Mouse (Mus musculus): ENCODE measurements around the gene Zfp277. TPM values are rescaled to one million over a fixed set of nuclear protein-coding genes. Genes with fewer than 3 reads are reported as not detected.

The Zfp277 gene
- polyA plus RNA-seq, 1 experiment from 2014 or later, result 27.9 TPM

DNA sequence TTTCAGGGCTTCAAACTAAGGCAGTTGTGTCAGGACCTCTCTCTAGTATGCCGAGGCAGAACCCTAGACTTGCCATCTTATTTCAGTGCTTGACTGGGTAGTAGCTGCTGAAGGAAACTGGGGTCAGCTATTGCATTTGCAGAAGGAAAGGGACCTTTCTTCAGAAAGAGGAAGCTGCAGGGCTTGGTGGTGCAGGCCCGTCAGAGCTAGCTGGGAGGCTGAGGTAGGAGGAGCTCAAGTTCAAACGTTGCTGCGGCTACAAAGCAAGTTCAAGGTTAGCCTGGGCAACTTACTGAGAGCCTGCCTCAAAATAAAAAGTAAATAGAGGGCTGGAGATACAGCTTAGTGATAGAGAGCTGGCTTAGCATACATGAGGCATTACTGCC, 66.2 kb downstream of the Zfp277 start:
- no peak for DNase-seq (ENCODE audit: low spot score)

DNA sequence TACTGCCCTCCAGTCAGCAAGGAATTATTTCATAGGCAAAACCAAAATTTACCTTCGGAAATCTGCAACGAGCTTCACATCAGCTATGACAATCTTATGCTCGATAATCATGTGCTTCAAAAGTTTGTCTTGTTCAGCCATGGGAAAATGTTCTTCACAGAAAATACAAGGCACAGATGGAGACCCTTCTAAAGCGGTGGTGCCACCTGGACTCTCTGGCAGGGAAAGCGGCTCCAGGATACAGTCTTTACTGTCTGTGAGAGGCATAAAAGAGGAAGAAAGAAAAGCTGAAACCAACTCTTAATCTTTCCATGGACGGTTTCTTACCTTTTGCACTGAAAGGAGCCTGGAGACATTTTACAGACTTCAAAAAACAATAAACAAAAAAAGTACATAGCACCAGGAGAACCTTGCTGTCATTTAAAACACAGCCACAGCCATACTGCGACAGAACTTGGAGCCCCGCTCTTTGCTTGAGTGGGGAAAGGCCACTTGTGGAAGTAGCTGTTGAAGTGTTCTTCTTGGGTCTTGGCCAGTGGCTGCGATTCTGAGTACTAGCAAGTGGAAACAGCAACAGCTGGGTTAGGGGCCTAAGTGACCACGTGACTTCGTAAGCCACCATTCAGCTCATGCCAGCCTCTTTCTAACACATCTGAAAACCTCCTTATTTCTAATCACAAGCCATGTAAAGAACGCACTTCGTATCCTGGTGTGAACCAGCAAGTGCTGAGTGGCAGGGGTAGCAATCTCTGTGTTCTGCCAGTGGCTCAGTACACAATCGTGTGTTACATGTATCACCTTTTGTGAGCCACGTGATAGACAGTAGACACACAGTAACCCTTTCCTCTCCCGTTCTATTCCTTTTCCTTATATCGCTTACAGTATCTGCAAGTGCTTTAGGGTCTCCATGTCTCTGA, 66.8 kb downstream of the Zfp277 start:
- no peak for DNase-seq (ENCODE audit: low spot score)

DNA sequence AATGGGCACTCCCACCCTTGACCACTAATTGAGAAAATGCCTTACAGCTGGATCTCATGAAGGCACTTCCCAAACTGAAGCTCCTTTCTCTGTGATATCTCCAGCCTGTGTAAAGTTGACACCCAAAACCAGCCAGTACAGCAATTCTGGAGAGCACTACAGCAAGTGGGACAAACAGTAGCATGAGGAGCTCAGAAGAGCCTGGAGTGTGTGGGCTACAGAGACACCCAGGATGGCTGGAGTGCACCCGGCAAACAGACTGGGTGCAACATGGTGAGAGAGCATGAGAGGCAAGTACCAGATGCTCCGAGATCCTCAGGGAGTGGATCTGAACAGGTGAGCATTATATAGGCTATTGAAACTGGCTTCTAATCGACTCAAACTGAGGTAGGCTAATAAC, 93.8 kb downstream of the Zfp277 start:
- DNase-seq (ENCODE audit: low spot score), result no peak

DNA sequence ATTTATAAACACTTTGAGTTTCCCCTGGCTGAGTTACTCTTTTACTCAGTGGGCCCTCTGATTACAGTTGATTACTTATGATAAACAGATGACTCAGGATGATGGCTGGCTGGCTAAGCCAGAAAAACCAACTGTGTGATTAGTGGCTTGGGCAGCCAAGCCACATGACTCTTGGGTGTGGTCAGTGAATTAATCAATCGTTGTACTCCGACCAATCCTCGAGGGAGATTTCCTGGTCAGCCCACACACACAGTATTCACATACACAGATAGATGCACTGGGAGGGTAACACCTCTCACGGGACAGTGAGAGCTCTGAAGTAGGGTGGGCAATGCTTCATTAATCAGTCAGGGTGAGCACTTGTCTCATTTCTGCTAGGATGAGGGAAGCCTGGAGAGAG, 97.5 kb downstream of the Zfp277 start:
- DNase-seq (ENCODE audit: low spot score), result no peak

DNA sequence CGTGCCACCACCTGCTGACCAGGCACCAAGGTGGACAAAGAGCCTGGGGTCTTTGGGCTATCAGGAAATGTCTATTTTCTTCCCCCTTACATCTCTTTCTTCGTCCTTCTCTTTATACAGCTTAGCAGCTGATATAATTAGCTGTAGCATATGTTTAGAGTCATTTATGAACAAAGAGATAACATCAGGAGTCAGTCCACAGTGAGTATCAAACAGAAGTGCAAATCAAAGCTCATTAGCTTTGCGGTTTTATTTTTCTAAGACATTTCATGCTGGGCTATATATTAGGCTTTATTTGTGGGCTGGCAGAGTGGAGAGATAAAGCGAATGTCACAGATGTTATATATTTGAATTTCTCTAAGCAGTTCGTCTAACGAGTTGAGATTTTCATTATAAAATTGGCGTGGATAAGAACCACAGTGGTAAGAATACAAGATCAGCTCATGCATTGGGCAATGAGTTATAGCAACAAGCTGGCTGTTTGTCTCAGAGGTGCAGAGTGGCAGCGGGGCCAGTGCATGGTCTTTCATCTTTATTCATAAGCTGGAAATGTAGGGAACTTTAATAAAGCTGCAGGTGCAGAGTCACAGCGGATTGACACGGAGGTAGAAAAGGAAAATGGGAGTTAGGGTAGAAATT, 98.5 kb downstream of the Zfp277 start:
- DNase-seq (ENCODE audit: low spot score), result no peak

DNA sequence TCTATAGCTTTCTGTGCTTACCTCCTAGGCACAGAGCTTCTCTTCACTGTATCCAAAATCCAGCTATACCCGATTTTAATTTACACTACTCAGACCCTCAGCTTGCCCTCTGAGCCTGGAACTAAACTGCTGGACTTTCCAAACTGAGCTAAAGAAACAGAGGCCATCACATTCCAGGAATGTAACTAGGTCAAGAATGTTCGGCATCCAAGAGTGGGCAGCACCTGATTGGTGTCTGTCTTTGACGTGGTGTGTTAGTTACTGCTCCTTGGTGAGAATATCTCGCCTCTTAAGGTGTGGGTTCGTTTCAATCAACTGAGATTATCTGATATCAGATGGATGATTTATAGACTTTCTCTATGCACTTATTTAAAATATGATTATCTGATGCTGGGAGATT, 104.3 kb downstream of the Zfp277 start:
- no peak for DNase-seq (ENCODE audit: low spot score)

DNA sequence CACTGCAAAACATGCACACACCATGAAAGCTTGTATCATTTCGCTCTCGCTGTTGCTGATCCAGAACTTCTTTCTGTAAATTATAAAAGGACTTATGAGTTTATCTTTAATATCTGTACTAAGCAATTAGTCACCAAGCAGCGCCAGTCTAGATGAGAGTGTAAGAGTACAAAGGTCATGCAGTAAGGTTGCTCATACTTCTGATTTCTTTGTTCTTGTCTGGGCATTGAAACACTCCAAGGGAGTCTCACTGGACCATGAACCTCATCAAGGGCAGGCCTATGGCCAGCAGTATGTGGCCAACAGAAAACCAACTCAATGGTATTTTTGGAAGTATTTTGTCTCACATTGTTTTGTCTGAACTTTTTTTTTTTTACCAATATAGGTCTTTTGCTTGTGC, 110.4 kb downstream of the Zfp277 start:
- DNase-seq (ENCODE audit: low spot score), result no peak

DNA sequence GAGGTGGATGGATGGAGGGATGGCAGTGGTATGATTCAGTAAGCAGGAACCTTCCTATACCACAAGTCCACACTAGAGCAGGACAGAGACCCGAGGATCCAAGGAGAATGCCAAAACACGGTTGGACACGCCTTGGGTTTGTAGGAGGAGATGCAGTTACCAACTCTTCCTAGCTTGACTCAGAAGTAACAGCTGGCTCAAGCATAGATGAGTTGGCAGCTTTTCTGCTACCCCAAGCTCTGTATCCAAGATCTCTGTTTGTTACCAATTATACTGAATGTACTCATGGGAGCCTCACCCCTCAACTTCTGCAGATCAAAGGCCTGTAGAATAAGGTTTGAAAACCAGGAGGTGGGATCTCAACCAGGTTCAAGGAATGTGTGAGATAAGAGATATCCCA, 114.2 kb downstream of the Zfp277 start:
- no peak for DNase-seq (ENCODE audit: low spot score)

DNA sequence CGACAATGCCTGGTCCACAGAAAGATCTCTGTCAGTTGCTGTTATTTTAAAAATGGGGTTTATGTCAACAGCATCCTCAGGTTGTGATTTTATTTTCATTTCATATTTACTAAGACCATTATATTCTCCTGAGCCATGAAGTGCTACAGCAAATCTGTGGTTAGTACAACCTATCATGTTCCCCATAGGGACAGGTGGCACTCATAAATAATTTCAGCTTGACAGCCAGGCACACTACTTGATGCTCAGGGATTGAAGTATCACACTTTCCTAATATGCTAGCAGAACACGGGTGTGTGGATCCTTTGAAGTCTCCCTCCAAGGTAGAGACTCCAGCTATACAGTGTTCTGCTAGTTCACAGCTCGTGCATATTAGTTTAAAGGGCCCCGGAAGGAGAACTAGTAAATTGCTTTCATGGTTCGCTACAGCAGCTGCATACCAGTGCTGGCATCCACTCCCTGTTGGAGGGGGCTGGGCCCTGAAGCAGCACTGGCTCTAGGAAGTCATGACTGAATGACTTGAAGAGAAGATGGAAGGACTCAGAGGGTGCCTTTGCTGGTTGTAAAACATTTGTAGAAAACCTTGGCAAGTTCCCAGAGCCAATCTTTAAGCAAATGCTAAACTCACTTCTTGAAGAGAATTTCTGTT, 118.6 kb downstream of the Zfp277 start:
- no peak for DNase-seq (ENCODE audit: low spot score)

DNA sequence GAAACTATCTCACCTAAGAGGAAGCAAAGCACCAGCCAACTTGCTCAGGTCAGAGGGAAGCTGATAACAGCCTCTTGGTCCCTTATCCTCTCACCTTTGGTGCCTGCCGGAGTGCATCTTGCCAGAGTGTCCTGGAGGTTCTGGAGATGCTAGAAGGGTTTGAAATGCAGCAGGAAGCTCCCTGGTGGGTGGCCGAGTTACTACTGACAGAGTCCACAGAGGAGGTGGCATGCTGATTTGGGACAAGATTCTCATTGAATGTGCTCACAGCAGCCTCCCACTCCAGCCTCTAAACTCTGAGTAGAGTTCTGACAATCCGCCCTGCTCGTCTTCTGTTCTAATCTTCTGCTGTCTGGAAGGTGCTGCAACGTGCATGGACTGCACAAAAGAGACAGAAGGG, 120.1 kb downstream of the Zfp277 start:
- DNase-seq (ENCODE audit: low spot score), result no peak

DNA sequence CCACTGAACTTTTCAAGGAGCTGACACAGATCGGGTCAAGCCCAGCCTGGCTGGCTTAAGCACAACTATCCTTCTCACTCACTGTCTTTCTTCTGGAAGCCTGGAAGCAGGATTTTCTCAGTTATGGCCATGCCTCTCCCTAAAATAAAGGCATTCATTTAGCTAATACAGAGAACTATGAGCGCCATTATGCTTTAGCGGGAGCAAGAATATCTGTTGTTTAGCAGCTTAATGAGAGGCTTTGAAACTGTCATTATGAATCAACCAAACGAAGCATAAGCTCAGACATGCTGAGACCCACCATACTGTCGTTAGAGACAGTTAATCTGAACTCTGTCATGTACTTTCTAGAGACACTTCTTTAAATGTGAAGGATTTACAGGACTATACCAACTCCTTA, 120.9 kb downstream of the Zfp277 start:
- no peak for DNase-seq (ENCODE audit: low spot score)

DNA sequence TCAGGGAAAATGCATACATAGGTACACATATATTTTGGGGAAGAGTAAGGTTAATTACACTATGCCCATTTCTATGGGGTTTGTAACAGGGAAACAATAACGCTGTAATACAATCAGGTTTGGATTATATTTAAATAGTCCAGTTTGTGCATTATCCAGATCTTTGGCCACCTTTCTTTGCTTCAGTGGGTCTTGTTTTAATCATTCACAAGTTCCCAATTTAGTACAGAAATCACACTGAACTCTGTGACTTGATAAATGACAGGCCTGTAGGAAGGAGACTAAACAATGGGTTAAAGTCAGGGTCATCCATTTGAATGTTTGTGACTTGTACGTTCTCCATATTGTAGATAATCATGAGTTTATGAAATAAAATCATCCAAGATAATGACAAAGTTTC, 130.6 kb downstream of the Zfp277 start:
- DNase-seq (ENCODE audit: low spot score), result no peak

DNA sequence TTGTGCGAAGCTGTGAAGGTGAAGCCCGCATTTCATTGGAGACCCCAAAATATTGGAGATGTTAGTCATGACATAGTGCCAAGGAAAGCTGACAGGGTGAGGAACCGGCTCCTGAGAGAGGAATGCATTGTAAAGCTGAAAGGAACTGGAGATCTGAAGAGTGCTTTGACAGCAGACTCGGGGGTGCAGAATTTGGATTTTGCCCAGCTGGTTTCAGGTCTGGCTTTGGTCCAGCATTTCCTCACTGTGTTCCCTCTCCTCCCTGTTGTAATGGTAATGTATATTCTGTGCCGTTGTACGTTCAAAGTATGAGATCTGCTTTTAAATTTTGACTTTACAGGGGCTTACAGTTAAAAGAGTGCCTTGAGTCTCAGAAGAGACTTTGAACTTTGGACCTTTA, 141.7 kb downstream of the Zfp277 start:
- DNase-seq (ENCODE audit: low spot score), result no peak

DNA sequence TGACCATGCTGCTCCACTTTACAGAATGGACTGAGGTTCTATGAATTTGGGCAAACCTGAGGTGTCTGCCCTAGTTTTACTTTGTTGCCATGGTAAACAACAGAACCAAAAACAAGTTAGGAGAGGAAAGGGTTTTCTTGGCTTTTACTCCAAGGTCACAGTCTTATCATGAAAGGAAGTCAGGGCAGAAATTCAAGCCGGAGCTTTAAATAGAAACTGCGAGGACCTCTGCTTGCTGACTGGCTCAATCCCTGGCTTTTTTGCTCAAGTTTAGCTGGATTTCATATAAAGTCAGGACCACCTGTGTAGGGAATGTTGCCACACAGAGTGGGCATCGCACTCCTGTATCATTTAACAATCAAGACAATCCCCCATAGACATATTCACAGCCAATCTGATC, 147.1 kb downstream of the Zfp277 start:
- no peak for DNase-seq (ENCODE audit: low spot score)

DNA sequence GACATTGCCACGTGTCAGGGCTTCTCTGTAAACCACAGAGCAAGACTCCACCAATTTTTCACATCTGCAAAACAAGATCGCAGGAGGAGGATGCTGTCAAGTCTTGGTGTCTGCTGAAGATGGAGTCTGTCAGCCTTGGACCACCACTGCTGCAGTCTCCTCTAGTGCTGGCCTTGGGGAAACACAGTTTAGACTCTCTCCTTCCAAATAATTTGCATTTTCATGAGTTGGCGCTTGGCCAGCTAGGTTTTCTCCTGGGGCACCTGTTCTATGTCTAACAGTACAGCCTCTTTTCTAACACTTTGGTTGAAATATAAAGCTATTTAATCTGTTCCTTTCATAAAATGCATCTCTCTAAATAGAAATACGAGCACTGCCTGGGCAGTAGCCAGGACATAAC, 159.2 kb downstream of the Zfp277 start:
- DNase-seq (ENCODE audit: low spot score), result no peak

DNA sequence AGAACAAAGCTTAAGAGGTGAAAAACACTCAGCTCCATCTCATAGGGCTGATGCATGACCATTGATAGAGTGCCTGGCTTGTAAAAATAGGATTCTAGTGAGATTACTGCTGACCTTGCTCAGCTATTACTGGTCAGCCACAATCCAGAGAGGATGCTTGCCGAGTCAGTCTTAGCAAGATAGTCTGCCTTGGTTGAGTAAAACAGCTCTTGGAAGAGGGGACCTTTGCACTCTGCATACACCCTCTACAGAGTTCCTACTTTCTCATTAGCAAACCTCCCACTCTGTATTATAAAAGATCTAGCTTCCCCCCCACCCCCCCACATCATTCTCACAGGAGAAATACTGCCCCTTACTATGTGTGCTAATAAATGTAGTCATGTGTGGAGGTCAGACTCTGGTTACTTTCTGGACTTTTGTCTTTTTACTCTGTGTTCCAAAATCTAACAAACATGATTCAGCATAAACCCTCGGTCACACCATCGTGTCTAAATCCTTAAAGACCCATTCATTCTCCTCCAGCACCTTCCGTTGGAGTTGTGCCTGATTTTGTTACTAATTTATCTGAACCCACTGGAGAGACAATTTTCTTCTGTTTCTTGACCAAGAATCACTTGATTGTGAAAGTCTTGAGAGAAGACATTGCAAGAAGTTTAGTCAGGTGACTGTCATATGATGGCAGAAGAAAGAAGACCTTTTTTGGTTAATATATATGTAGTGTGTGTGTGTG, 164.9 kb downstream of the Zfp277 start:
- DNase-seq (ENCODE audit: low spot score), result no peak

DNA sequence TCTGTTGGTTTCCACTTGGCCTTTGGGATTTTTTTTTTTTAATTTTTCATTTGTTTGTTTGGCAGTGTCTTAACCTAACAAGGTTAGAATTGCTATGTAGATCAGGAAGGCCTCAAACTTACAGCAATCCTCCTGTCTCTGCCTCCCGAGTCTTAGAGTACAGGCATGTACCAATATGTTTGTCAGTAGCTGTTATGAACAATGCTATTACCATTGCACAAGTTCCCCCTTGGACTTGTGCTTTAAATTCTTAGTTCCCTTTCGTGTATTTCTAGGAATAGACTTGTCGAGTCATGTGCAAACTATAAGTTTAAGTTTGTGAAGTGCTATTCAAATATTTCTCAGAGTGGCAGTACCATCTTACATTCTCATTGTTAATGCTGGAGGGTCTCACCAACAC, 168.1 kb downstream of the Zfp277 start:
- no peak for DNase-seq (ENCODE audit: low spot score)

DNA sequence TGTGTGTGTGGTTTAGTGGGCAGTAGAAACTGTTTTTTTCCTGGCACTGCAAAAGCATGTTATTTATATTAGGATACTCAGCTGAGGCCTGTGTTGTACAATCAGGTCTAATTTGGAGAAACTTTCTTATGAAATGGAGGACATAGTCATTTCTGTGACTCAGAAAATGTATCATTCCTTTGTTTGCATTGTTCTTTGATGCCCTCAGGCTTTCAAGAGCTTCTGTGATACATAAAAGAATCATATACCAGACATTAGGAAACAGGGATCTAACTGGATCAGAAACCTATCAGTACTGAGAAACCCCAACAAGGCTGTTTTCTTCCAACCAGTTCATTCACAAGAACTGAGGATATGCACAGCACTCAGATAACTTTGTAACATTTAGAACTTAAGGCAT, 170.8 kb downstream of the Zfp277 start:
- DNase-seq (ENCODE audit: low spot score), result no peak

DNA sequence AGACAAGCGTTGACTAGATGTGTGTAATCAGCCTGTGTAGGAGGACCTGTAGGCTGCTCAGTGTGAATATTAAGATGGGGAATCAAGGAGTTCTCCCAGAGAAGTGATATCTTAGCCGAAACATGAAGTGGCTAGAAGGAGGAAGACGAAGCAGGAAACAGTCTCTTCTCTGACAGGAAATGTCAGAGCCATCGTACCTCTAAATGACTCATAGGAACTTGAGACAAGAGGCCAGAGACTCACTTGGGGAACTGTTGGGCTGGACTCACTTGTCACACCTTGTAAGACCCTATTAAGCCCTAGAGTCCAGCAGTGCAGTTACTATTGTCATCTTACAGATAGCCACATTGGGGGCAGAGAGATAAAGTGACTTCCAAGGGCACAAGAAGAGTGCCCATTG, 172.4 kb downstream of the Zfp277 start:
- DNase-seq (ENCODE audit: low spot score), result no peak

DNA sequence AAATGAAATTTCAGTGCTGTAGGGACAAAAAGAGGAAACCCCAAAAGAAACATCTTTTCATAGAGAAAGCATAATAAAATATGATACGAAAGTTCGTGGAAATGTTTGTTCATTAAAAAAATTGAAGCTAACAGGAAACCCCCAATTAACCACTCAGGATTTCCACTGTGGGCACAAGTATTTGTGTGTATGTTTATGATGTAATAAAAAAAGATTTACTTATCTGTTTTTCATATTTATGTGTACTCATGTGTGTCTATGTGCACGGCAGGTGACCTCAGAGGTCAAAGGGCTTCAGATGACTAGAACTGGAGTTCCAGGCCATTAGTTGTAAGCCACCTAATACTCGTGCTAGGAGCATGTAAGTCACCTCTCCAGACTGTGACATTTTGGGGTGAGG, 173.0 kb downstream of the Zfp277 start:
- no peak for DNase-seq (ENCODE audit: low spot score)

DNA sequence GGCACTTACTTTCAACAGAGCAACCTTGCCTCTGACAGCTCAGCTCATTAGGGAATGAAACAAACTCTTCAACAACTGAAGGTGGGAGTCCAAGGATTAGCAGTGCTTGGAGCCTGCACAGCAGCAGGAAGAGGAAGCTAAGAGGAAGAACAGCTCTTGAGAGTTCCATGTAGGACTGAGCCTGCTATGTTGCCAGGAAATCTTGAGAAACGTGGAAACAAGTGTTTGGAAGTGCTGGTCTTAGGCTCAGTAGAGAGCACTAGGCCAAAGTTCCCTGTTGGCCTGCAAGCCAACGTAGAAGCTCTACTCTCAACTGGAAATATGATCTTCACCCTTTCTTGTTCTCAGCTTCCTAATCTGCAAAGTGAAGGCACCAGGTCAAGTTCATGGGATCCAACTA, 177.4 kb downstream of the Zfp277 start:
- DNase-seq (ENCODE audit: low spot score), result no peak
